Mouse (Mus musculus) layer of hippocampus, adult 18-20 months (tissue): Measurements from ENCODE around the gene Cep95. TPM values are rescaled to one million over a fixed set of nuclear protein-coding genes. Genes with fewer than 3 reads are reported as not detected.
"Not testable (repeated sequence)": the region's sequence is repeated elsewhere in the genome, so short reads cannot be mapped to it uniquely, and the experiment has no call there.

Experiments used
- DNase-seq, 2 experiments: peaks; one replicate each; pipeline ENCODE4 v3.0.0; 2022; ENCODE audit warnings: low spot score in 2 of 2
- total RNA-seq, 2 experiments: library from RNA; stranded (reverse); gene quantifications; 2 replicates each; pipeline ENCODE4 v1.2.3; 2021

The Cep95 gene
- total RNA-seq, 2 experiments from 2014 or later: 10.3 to 10.7 TPM

DNA sequence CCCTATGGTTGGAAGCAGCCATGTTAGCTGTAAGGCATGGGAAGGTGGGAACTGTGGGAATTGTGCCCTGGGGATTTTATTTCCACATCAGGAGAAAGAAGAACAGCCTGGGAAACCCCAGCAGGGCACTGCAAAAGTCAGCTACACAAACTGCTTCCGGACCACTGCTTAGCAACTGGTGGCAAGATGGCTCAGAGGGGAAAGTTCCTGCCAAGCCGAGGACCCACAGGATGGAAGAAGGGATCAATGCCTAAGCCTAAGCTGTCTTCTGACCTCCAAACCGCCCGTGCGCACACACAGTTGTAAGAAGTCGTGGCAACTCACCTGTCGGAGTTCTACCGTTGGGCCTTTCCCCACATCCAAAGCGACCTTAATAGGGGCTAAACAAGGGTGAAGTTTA is 16.0 kb upstream of the Cep95 start:
- DNase-seq: no peak

GRCm38 (mm10) chr11:106776960-106777359 is 12.1 kb upstream of the Cep95 start:
- no peak for DNase-seq

GRCm38 (mm10) chr11:106777395-106777794 is 11.7 kb upstream of the Cep95 start:
- no peak for DNase-seq

DNA sequence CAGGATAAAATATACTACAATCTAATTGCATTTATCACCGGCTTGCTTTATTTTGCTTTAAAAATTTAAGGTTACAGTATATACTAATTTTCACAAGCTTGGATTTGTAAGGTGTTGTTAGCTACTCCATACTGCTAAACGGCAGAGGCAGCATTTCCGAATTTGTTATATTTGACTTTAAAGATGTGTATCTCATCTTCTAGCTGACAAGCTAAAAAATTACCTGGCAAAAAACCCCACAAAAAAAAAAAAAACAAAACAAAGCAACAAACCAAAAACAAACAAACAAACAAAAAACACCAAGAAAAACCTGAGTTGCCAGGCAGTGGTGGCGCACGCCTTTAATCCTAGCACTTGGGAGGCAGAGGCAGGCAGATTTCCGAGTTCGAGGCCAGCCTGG is 10.9 kb upstream of the Cep95 start:
- DNase-seq: no peak

GRCm38 (mm10) chr11:106778589-106779387 is 10.3 kb upstream of the Cep95 start:
- no peak for DNase-seq

GRCm38 (mm10) chr11:106779388-106780088 is 9.5 kb upstream of the Cep95 start, which contains the start of gene Polg2:
Polg2 (minus strand) TSS chr11:106779537.
- peak; percentile 89 to 95 for DNase-seq

GRCm38 (mm10) chr11:106780089-106780425 is 9.0 kb upstream of the Cep95 start:
- no peak for DNase-seq

- no peak for DNase-seq
Measured at GRCm38 (mm10) chr11:106780590-106781220, 8.3 kb upstream of the Cep95 start.

- not testable (repeated sequence) for DNase-seq
Measured at GRCm38 (mm10) chr11:106782271-106782670, 6.8 kb upstream of the Cep95 start.

- no peak for DNase-seq
Measured at GRCm38 (mm10) chr11:106782841-106783764, 5.9 kb upstream of the Cep95 start.

DNA sequence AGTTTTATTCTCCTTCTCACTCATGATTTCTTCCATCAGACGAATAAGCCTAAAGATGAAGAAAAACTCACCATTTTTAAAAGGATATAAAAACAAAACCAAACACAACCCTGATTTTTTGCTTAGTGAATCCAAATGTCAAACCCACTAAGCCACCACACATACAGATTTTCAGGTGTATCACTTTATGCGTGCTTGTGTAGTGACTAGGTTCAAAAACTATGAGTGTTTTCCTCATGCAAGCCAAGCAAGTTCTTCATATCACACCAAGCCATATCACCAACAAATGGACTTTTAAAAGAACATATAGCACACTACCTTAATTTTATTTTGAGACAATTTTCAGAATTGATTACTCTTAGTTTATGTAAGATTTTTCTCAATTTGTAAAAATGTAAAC is 4.6 kb upstream of the Cep95 start:
- no peak for DNase-seq

DNA sequence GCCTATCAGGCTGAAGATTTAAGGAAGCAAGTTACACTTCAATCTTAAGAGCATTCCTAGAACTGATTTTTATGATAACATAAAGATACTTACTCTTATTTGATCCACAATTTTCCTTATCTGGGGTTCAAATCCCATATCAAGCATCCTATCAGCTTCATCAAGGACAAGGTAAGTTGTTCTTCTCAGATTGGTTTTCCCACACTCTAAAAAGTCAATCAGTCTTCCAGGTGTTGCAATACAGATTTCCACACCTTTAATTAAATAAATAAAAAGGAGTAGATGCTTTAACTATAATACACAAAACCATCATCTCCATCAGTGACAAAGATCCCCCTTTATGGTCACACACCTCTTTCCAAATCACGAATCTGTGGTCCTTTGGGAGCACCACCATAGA is 4.0 kb upstream of the Cep95 start:
- no peak for DNase-seq

DNA sequence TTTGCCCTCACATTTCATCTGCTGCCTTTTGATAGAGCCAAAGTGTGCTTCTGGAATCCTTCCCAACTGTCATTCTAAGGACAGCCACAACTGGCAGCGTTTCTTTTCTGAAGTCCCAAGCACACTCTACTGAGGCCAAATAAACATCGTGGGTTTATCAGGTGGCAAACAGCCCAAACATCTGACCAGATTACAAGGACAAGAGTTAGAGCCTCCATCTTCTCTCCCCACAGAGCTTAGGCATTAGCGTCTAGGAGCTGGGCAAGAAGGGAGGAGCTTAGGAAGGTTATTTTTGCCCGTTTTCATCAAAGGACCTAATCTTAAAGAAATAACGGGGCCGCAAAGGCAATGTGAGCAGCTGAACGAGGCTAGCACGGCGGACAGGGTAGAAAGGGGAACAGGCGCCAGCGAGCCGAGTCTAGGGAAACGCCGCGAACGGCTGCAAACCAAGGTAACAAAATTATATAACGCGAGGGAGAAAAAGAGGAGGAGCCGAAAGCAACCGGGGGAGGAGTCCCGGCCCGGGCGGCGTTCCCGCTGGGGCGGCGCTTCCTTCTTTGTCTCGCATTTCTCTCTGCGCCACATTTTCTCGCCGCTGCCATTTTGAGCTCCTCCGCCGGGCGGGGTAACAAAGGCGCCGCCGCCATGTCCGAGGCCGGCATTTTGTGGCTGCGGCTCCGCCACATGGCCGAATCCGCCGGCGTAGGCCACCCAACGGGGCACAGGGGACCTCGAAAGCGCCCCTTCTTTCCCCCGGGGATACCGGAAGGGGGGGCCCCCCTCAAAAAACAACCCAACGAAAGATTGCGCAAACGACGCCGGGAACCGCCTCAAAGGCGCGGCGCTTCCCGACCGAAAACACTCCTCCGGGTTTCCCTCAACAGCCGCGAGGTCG is 1.7 kb upstream of the Cep95 start:
- DNase-seq: peak; percentile 86 to 94

- DNase-seq: peak; percentile 96 to 99
Measured at GRCm38 (mm10) chr11:106788026-106788774, 852 bp upstream of the Cep95 start.

DNA sequence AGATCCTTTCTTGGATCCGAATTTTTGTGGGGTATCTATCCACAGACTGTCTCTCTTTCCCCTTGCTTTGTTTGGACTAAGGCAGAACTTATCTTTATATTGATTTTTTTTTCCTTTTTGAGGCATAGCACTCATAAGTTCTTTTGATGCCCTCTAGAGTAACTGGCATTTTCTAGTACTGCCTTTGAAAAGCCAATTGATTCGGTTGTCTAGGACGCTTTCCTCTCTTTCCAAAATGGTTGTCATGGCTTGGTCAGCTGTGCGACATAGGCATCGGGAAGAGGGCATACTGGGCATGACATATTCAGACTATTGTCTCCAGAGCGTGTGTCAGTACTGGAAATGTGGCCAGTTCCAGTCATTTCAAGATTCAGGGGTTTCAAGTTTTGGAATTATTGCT is 597 bp downstream of the Cep95 start:
- DNase-seq: no peak

GRCm38 (mm10) chr11:106793846-106794245 is 4.8 kb downstream of the Cep95 start:
- DNase-seq: no peak

GRCm38 (mm10) chr11:106795679-106796078 is 6.6 kb downstream of the Cep95 start:
- DNase-seq: no peak

- DNase-seq: no peak
Measured at GRCm38 (mm10) chr11:106802069-106802627, 13.1 kb downstream of the Cep95 start.

DNA sequence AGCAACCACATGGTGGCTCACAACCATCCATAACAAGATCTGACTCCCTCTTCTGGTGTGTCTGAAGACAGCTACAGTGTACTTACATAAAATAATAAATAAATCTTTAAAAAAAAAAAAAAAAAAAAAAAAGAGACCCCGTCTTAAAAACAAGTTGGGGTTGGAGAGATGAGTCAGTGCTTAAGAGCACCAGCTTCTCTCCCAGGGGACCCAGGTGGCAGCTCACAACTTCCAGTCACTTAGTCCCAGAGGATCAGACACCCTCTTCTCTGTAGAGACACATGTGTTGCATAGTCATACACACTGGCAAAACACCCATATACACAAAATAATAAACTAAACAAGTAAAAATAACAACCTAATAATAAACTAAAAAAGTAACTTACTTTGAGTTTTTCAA is 18.4 kb downstream of the Cep95 start:
- not testable (repeated sequence) for DNase-seq
